Mouse (Mus musculus) megakaryocyte, embryonic 14.5 days (primary cell): ENCODE data around the gene Klhl6. TPM values are rescaled to one million over a fixed set of nuclear protein-coding genes. Genes with fewer than 3 reads are reported as not detected.
"Not testable (repeated sequence)": the region's sequence is repeated elsewhere in the genome, so short reads cannot be mapped to it uniquely, and the experiment has no call there.

Source experiments
- H3K27me3 ChIP-seq: replicated peaks from 2 replicates; pipeline ENCODE3; 2012; ENCODE audit warnings: inconsistent platforms
- H3K36me3 ChIP-seq: replicated peaks from 2 replicates; pipeline ENCODE3; 2012; ENCODE audit warnings: low read length, inconsistent platforms, mixed read lengths
- H3K4me1 ChIP-seq: 2 replicates; pipeline ENCODE4 v1.6.1; 2012; ENCODE audit warnings: inconsistent platforms
- H3K4me3 ChIP-seq: replicated peaks from 2 replicates; pipeline ENCODE3; 2012; ENCODE audit warnings: moderate library complexity, mild to moderate bottlenecking, inconsistent platforms
- H3K9me3 ChIP-seq: 2 replicates; pipeline ENCODE4 v1.6.1; 2012; ENCODE audit warnings: inconsistent platforms
- FLI1 ChIP-seq: IDR thresholded peaks from 2 replicates; pipeline ENCODE4 v1.6.1; 2012; ENCODE audit warnings: low read length, inconsistent platforms, mixed read lengths
- GATA1 ChIP-seq: IDR thresholded peaks from 3 replicates; pipeline ENCODE4 v1.6.1; 2012; ENCODE audit warnings: mixed read lengths, low read length, inconsistent platforms, borderline replicate concordance
- polyA plus RNA-seq: library from polyadenylated mRNA; stranded (reverse); fragments of >175 nt; gene quantifications from 2 replicates; pipeline ENCODE4 v1.2.3, GENCODE M21; 2012; ENCODE audit warnings: low replicate concordance; ENCODE audit not compliant: insufficient read depth

Gene Klhl6
- polyA plus RNA-seq = 1.6 and 16.0 TPM in 2 replicates

GRCm38 (mm10) chr16:19982537-19983257, at the start of gene Klhl6:
Gene Klhl6 (minus strand): TSS chr16:19983037.
- Histone ChIP-seq H3K4me3 (peak within 1 kb of the TSS; percentile 96), H3K36me3 (peaks cover 34% of the 10 kb centered on the region), H3K9me3 (no peaks in the 10 kb centered on the region), H3K27me3 (no peaks in the 10 kb centered on the region), H3K4me1 (peaks cover 48% of the 10 kb centered on the region)
- TF ChIP-seq FLI1 (peak; percentile 62; the same call in 1 of the 2 replicates), GATA1 (peak; percentile 75; the same call in 1 of the 3 replicates)

GRCm38 (mm10) chr16:20027241-20027640, 44.4 kb upstream of the Klhl6 start:
- not testable (repeated sequence) for H3K27me3 ChIP-seq, H3K4me3 ChIP-seq, H3K4me1 ChIP-seq

GRCm38 (mm10) chr16:20022821-20023220, 40.0 kb upstream of the Klhl6 start:
- Histone ChIP-seq H3K4me3 (no peak overlapping the region), H3K27me3 (no peaks in the 10 kb centered on the region), H3K4me1 (peaks cover 15% of the 10 kb centered on the region), H3K9me3 (no peaks in the 10 kb centered on the region), H3K36me3 (no peaks in the 10 kb centered on the region)
- TF ChIP-seq FLI1 = no peak
- TF ChIP-seq GATA1 = no peak

More at GRCm38 (mm10) chr16:20027241-20027640, 44.4 kb upstream of the Klhl6 start:
- not testable (repeated sequence) for H3K36me3 ChIP-seq, H3K9me3 ChIP-seq

- TF ChIP-seq GATA1 (no peak), FLI1 (no peak)
- H3K9me3 ChIP-seq = no peaks in the 10 kb centered on the region
- peaks cover 15% of the 10 kb centered on the region for H3K4me1 ChIP-seq
- H3K27me3 ChIP-seq = no peaks in the 10 kb centered on the region
- H3K36me3 ChIP-seq = no peaks in the 10 kb centered on the region
- no peak overlapping the region for H3K4me3 ChIP-seq
Measured at GRCm38 (mm10) chr16:20021848-20022247, 39.0 kb upstream of the Klhl6 start.

GRCm38 (mm10) chr16:20012647-20013046, 29.8 kb upstream of the Klhl6 start:
- Histone ChIP-seq H3K27me3 (no peaks in the 10 kb centered on the region), H3K4me1 (peaks cover 37% of the 10 kb centered on the region), H3K9me3 (peaks cover 33% of the 10 kb centered on the region), H3K4me3 (no peak overlapping the region), H3K36me3 (peaks cover 27% of the 10 kb centered on the region)
- TF ChIP-seq GATA1 = no peak
- TF ChIP-seq FLI1 = no peak

- no peaks in the 10 kb centered on the region for H3K27me3 ChIP-seq
- no peak for TF ChIP-seq GATA1
- no peak for TF ChIP-seq FLI1
- H3K4me1 ChIP-seq = peaks cover 24% of the 10 kb centered on the region
- peaks cover 10% of the 10 kb centered on the region; the same call in 1 of the 2 replicates for H3K9me3 ChIP-seq
- no peak overlapping the region for H3K4me3 ChIP-seq
- H3K36me3 ChIP-seq = peaks cover 26% of the 10 kb centered on the region
Measured at GRCm38 (mm10) chr16:20006066-20006465, 23.2 kb upstream of the Klhl6 start.

GRCm38 (mm10) chr16:20000286-20000685, 17.4 kb upstream of the Klhl6 start:
- not testable (repeated sequence) for H3K27me3 ChIP-seq, H3K4me3 ChIP-seq
- peaks cover 13% of the 10 kb centered on the region for H3K9me3 ChIP-seq
- peaks cover 20% of the 10 kb centered on the region for H3K4me1 ChIP-seq
- H3K36me3 ChIP-seq = peaks cover 19% of the 10 kb centered on the region

GRCm38 (mm10) chr16:19997616-19998015, 14.8 kb upstream of the Klhl6 start:
- H3K36me3 ChIP-seq = peaks cover 8% of the 10 kb centered on the region
- no peaks in the 10 kb centered on the region for H3K27me3 ChIP-seq
- peaks cover 39% of the 10 kb centered on the region for H3K4me1 ChIP-seq
- H3K9me3 ChIP-seq = peaks cover 9% of the 10 kb centered on the region
- H3K4me3 ChIP-seq = no peak overlapping the region
- TF ChIP-seq GATA1 (no peak), FLI1 (no peak)

GRCm38 (mm10) chr16:19996913-19997312, 14.1 kb upstream of the Klhl6 start:
- H3K4me1 ChIP-seq = peaks cover 40% of the 10 kb centered on the region
- not testable (repeated sequence) for H3K4me3 ChIP-seq, H3K27me3 ChIP-seq, H3K36me3 ChIP-seq, H3K9me3 ChIP-seq

GRCm38 (mm10) chr16:19995818-19996217, 13.0 kb upstream of the Klhl6 start:
- no peak for TF ChIP-seq GATA1
- no peak for TF ChIP-seq FLI1
- Histone ChIP-seq H3K4me3 (no peak overlapping the region), H3K9me3 (peaks cover 12% of the 10 kb centered on the region), H3K4me1 (peaks cover 44% of the 10 kb centered on the region), H3K27me3 (no peaks in the 10 kb centered on the region), H3K36me3 (peaks cover 6% of the 10 kb centered on the region)

GRCm38 (mm10) chr16:19993278-19993677, 10.4 kb upstream of the Klhl6 start:
- Histone ChIP-seq H3K9me3 (peaks cover 7% of the 10 kb centered on the region; the same call in 1 of the 2 replicates), H3K27me3 (no peaks in the 10 kb centered on the region), H3K4me1 (peaks cover 44% of the 10 kb centered on the region), H3K36me3 (peaks cover 9% of the 10 kb centered on the region), H3K4me3 (no peak overlapping the region)
- TF ChIP-seq FLI1 (no peak), GATA1 (no peak)
